Mouse (Mus musculus) lung, embryonic 14.5 days (tissue): ENCODE measurements around the gene Mcu. TPM values are rescaled to one million over a fixed set of nuclear protein-coding genes. Genes with fewer than 3 reads are reported as not detected.

Experiments used
- ATAC-seq: fragments of 200-750 bp; cut with Nextera tagmentation; 2 replicates; pipeline ENCODE4 v1.8.0; 2017; ENCODE audit warnings: mild to moderate bottlenecking, moderate TSS enrichment, moderate library complexity; ENCODE audit not compliant: insufficient read depth
- DNase-seq: peaks from one replicate; pipeline ENCODE4 v3.0.0-alpha.2; 2015
- H3K27ac ChIP-seq: fragments of 300-500 bp; sonication (generic); 2 replicates; pipeline ENCODE4 v1.5.1; 2014; ENCODE audit warnings: low read depth, mild to moderate bottlenecking, moderate library complexity
- H3K27me3 ChIP-seq: fragments of 300-500 bp; sonication (generic); 2 replicates; pipeline ENCODE4 v1.6.1; 2014; ENCODE audit warnings: low read length, control low read depth; ENCODE audit not compliant: insufficient read depth
- H3K36me3 ChIP-seq: fragments of 300-500 bp; sonication (generic); 2 replicates; pipeline ENCODE4 v1.6.1; 2014; ENCODE audit warnings: control low read depth; ENCODE audit not compliant: insufficient read depth
- H3K4me1 ChIP-seq: fragments of 300-500 bp; sonication (generic); 2 replicates; pipeline ENCODE4 v1.6.1; 2014; ENCODE audit warnings: antibody characterized with exemption, control low read depth; ENCODE audit not compliant: insufficient read depth
- H3K4me2 ChIP-seq: fragments of 300-500 bp; sonication (generic); 2 replicates; pipeline ENCODE4 v1.6.1; 2014; ENCODE audit warnings: mild to moderate bottlenecking
- H3K4me3 ChIP-seq: fragments of 300-500 bp; sonication (generic); 2 replicates; pipeline ENCODE4 v1.5.1; 2014; ENCODE audit warnings: low read depth, low read length
- H3K9ac ChIP-seq: fragments of 300-500 bp; sonication (generic); 2 replicates; pipeline ENCODE4 v1.6.1; 2014
- H3K9me3 ChIP-seq: fragments of 300-500 bp; sonication (generic); 2 replicates; pipeline ENCODE4 v1.6.1; 2016; ENCODE audit warnings: low read depth, low read length, control low read depth
- CTCF ChIP-seq: IDR thresholded peaks from 2 replicates; pipeline ENCODE4 v1.5.1; 2016; ENCODE audit warnings: antibody characterized with exemption, low read depth
- WGBS: fragments of 180-500 bp; shearing (Covaris S2); extraction: QIAGEN DNeasy Blood & Tissue Kit; methylation state at CpG from one replicate; pipeline ENCODE4 v1.1.7; 2014; 5-methylcytosine and 5-hydroxymethylcytosine counted together
- polyA plus RNA-seq: library from polyadenylated mRNA; unstranded; fragments of >200 nt; fragmentation: Nextera tagmentation; extraction: Ambion mirVana; gene quantifications from 2 replicates; pipeline ENCODE4 v1.2.1, GENCODE M21; 2014

Gene Mcu
- polyA plus RNA-seq, 1 experiment from 2014 or later, result 32.4 TPM

DNA sequence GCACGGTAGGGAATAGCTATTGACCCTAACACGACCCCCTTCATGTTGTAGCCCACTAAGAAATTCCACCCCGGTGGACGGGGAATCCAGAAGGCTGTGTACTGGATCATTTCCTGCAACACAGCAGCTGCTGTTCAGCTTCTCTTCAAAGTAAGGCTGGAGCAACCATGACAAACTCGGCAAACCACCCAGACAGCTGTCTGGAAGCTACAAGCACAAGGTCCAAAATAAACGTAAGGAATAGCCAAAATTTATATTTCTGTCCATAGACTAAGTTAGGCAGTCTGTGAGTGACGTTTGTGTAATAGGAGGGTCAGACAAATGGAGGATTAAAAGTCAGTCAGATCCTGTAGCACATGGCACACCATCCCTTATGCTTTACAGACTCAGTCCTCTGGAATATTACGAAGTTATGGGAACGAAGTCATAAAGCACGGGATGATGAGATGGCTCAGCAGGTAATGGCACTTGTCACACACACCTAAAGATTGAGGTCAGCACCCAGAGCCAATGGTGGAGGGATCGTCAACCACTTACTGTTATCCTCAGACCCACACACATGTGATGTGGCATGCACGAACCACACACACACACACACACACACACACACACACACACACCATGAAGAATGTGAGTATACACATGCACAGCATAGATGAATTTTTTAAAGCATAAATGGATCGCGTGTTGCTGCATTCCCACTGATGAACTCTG lies 105.6 kb downstream of the Mcu start:
- Histone ChIP-seq H3K9ac (no peak overlapping the region), H3K9me3 (no peaks in the 10 kb centered on the region), H3K4me3 (no peak overlapping the region), H3K27me3 (no peaks in the 10 kb centered on the region), H3K4me1 (peaks cover 26% of the 10 kb centered on the region), H3K4me2 (peak overlapping the region; percentile 5; the same call in 1 of the 2 replicates), H3K27ac (no peak overlapping the region), H3K36me3 (no peaks in the 10 kb centered on the region)
- ATAC-seq (peak; percentile 42), DNase-seq (peak; percentile 65)
- 41% methylated on average over 14 of the region's 14 CpGs for WGBS
- no peak for TF ChIP-seq CTCF

DNA sequence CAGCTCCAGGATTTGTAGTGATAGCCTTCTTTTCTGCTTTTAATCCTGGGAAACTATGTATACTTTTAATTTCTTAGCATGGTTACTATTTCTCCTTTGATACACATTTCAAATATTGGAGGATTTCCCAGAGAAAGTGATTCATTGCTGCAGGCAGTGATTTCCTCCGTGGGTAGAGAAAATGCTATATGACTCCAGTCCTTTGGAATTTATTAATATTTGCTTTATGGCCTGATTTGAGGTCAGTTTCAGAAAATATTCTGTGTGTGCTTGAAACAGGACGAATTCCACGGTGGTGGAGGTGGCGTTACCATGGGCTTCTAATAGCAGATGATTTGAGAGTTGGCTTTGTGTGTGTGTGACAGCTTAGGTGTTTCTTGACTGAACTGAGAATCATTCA lies 107.3 kb downstream of the Mcu start:
- TF ChIP-seq CTCF, result no peak
- Histone ChIP-seq H3K4me2 (no peak overlapping the region), H3K9me3 (no peaks in the 10 kb centered on the region), H3K4me3 (no peak overlapping the region), H3K27me3 (no peaks in the 10 kb centered on the region), H3K36me3 (no peaks in the 10 kb centered on the region), H3K4me1 (peaks cover 16% of the 10 kb centered on the region), H3K9ac (no peak overlapping the region), H3K27ac (peak overlapping the region; percentile 85)
- WGBS, result 27% methylated on average over 4 of the region's 4 CpGs
- ATAC-seq (peak; percentile 46; the same call in 1 of the 2 replicates), DNase-seq (peak; percentile 71)

DNA sequence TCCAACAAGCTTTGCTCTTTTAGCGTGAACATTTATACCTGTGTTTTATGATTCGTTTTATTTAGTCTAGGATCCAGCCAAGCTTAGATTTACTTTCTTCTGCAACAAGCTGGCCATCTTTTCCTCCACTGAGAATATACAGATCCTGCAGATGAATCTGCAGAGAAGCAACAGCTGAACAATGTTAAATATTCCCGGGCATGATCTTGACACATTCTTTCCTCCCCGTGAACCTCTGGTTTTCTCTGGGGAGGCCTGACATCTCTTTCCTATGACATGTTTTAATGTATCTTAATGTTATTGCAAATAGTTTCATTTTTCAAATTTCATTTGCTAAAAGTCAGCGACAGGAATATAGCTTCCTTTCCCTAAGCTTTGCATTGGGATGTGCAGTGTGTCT lies 109.8 kb downstream of the Mcu start:
- no peak overlapping the region for H3K4me3 ChIP-seq
- no peak overlapping the region for H3K27ac ChIP-seq
- peaks cover 15% of the 10 kb centered on the region for H3K4me1 ChIP-seq
- no peak for ATAC-seq
- no peaks in the 10 kb centered on the region for H3K9me3 ChIP-seq
- no peak overlapping the region for H3K4me2 ChIP-seq
- WGBS, result 48% methylated on average over 5 of the region's 5 CpGs
- peak; percentile 52 for DNase-seq
- no peaks in the 10 kb centered on the region for H3K36me3 ChIP-seq
- no peak overlapping the region for H3K9ac ChIP-seq
- no peak for TF ChIP-seq CTCF
- no peaks in the 10 kb centered on the region for H3K27me3 ChIP-seq

DNA sequence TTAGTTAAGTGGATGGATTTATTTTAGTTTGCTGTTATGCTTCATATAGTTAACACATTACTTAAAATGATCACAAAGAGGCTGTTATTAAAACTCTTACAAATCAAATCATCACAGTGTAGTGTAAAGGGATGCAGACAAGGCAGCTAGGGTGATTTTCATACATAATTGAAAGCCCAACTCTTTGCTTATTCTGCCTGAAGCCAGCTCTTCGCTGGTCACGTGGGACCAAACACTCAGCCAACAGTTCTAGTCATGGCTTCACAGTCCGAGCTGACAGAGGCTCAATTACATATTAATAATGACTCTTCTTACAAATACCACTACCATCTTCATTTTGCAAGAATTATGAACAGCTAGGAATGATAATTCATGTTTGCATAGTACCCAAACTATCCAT lies 112.2 kb downstream of the Mcu start:
- DNase-seq (peak; percentile 33), ATAC-seq (no peak)
- no peak for TF ChIP-seq CTCF
- Histone ChIP-seq H3K36me3 (no peaks in the 10 kb centered on the region), H3K27ac (no peak overlapping the region), H3K4me2 (peak overlapping the region; percentile 58), H3K4me3 (no peak overlapping the region), H3K4me1 (peaks cover 5% of the 10 kb centered on the region; the same call in 1 of the 2 replicates), H3K9me3 (no peaks in the 10 kb centered on the region), H3K27me3 (no peaks in the 10 kb centered on the region), H3K9ac (no peak overlapping the region)
- WGBS, result 45% methylated on average over 3 of the region's 3 CpGs

DNA sequence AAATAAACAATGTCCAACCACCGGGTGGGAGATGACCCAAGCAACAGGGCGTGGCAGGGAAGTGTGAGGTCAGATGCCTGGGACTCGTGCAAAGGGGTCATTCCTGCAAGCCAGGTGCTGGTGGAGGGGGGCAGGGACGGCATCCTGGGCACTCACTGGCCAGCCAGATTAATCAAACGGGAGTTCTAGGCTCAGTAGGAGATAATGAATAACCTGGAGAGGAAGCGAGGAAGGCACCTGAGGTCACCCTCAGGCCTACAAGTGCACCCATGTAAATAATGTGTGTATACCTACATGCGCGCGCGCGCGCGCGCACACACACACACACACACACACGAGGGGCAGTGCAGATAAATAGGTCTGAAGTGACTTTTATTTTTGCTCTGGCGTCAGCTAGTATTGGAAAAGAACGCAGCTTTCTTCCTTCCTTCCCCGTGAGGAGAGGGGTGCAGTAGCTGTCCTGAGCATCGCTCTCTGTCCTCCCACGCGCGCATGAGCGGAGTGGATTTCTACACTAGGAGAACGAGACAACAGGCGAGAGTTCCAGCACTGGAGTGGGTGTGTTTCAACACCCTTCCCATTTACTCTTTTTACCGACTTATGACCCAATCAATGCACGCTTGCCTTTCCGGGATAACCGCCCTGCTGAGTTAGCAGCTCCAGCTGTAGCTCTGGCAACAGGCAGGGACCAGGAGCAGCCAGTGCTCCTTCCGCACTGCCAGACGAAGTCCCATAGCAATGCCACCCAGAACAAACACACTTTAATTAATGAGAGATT lies 112.9 kb downstream of the Mcu start:
- DNase-seq, result peak; percentile 76
- H3K4me1 ChIP-seq, result peaks cover 4% of the 10 kb centered on the region; the same call in 1 of the 2 replicates
- H3K27me3 ChIP-seq, result no peaks in the 10 kb centered on the region
- H3K36me3 ChIP-seq, result no peaks in the 10 kb centered on the region
- no peak for TF ChIP-seq CTCF
- peak overlapping the region; percentile 58 for H3K4me2 ChIP-seq
- peak overlapping the region; percentile 20 for H3K4me3 ChIP-seq
- H3K27ac ChIP-seq, result no peak overlapping the region
- peak; percentile 87 for ATAC-seq
- H3K9me3 ChIP-seq, result no peaks in the 10 kb centered on the region
- no peak overlapping the region for H3K9ac ChIP-seq
- WGBS, result 40% methylated on average over 31 of the region's 31 CpGs

DNA sequence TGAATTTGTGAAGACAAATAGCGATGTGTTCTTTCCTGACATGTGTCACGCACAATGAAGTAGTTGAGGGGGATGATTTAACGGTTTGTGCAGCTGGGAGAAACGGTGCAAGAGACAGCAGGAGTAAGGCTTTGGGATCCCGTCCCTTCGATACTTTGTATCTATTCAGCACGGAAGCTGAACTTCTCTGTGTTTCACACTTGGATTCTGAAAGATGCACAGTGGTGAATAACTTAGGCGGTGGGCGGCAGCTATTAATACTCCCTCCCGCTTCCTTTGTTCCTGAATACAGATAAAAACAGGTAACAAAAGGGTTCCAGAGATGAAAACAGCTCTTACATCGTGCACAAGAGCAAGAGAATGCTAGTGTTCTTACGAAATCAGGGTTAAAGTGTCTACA lies 114.1 kb downstream of the Mcu start:
- Histone ChIP-seq H3K4me3 (no peak overlapping the region), H3K9ac (no peak overlapping the region), H3K4me2 (no peak overlapping the region), H3K36me3 (no peaks in the 10 kb centered on the region), H3K27ac (no peak overlapping the region), H3K9me3 (no peaks in the 10 kb centered on the region), H3K4me1 (peaks cover 4% of the 10 kb centered on the region; the same call in 1 of the 2 replicates), H3K27me3 (no peaks in the 10 kb centered on the region)
- ATAC-seq, result no peak
- TF ChIP-seq CTCF, result no peak
- WGBS, result 82% methylated on average over 12 of the region's 12 CpGs
- no peak for DNase-seq

DNA sequence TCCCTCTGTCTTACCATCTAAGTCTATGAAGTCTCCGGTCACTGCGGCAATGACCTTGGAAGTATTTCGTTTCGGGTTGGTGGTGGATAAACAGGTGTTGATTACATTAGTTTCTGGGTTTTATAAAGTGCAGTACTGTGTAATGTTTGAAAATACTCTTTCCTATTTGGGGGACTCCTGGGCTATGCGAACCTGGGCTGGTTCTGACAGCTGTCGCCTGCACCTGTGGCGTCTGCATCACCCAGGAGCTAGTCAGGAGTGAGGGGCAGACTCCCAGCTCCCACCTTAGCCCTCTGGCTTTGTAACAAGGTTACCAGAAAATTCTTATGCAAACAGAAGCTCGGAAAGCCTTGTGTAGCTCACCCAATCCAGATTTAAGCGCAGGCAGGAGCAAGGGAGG lies 114.7 kb downstream of the Mcu start:
- 78% methylated on average over 9 of the region's 9 CpGs for WGBS

More for the DNA sequence above, 114.7 kb downstream of the Mcu start:
- Histone ChIP-seq H3K4me3 (no peak overlapping the region), H3K9ac (no peak overlapping the region), H3K27ac (no peak overlapping the region), H3K36me3 (no peaks in the 10 kb centered on the region), H3K27me3 (no peaks in the 10 kb centered on the region), H3K9me3 (no peaks in the 10 kb centered on the region), H3K4me1 (peaks cover 4% of the 10 kb centered on the region; the same call in 1 of the 2 replicates), H3K4me2 (no peak overlapping the region)
- DNase-seq, result no peak
- TF ChIP-seq CTCF, result no peak
- no peak for ATAC-seq
